Mouse (Mus musculus): ENCODE data around the gene Kncn.

- TF ChIP-seq CTCF (IDR thresholded peaks at IDR 0.05; ENCODE audit: borderline replicate concordance, insufficient read depth, low read length), result no peak
- no peak for TF ChIP-seq POLR2A (IDR thresholded peaks at IDR 0.05; ENCODE audit: low read depth, low read length)
Observed at GRCm38 (mm10) chr4:115856282-115856681, 27.9 kb upstream of the Kncn start.

Measured in embryonic fibroblast, embryonic 13.5 days (primary cell).